Mouse (Mus musculus) hindbrain, postnatal 0 days (tissue): ENCODE results near the gene Isg20. TPM values are rescaled to one million over a fixed set of nuclear protein-coding genes. Genes with fewer than 3 reads are reported as not detected.

ENCODE experiments used
- ATAC-seq: fragments of 200-750 bp; cut with Nextera tagmentation; 2 replicates; pipeline ENCODE4 v1.8.0; 2017; ENCODE audit warnings: mild to moderate bottlenecking, moderate TSS enrichment, moderate library complexity
- DNase-seq: peaks from one replicate; pipeline ENCODE4 v3.0.0-alpha.2; 2015; ENCODE audit warnings: low spot score
- H3K27ac ChIP-seq: fragments of 300-500 bp; sonication (generic); 2 replicates; pipeline ENCODE4 v1.5.1; 2014; ENCODE audit warnings: mild to moderate bottlenecking
- H3K27me3 ChIP-seq: fragments of 300-500 bp; sonication (generic); 2 replicates; pipeline ENCODE4 v1.6.1; 2014; ENCODE audit warnings: low read length, mixed read lengths; ENCODE audit not compliant: insufficient read depth
- H3K36me3 ChIP-seq: fragments of 300-500 bp; sonication (generic); 2 replicates; pipeline ENCODE4 v1.6.1; 2014; ENCODE audit warnings: low read length, mixed read lengths; ENCODE audit not compliant: insufficient read depth
- H3K4me1 ChIP-seq: fragments of 300-500 bp; sonication (generic); 2 replicates; pipeline ENCODE4 v1.6.1; 2014; ENCODE audit warnings: antibody characterized with exemption, low read length, mixed read lengths; ENCODE audit not compliant: insufficient read depth
- H3K4me2 ChIP-seq: fragments of 300-500 bp; sonication (generic); 2 replicates; pipeline ENCODE4 v1.6.1; 2014; ENCODE audit warnings: low read depth, mild to moderate bottlenecking, low read length, moderate library complexity, mixed read lengths
- H3K4me3 ChIP-seq: fragments of 300-500 bp; sonication (generic); 2 replicates; pipeline ENCODE4 v1.5.1; 2014; ENCODE audit warnings: low read length
- H3K9ac ChIP-seq: fragments of 300-500 bp; sonication (generic); replicated peaks from 2 replicates; pipeline ENCODE4 v1.6.1; 2014; ENCODE audit warnings: mild to moderate bottlenecking, low read length, moderate library complexity, mixed read lengths
- H3K9me3 ChIP-seq: fragments of 300-500 bp; sonication (generic); 2 replicates; pipeline ENCODE4 v1.6.1; 2016; ENCODE audit warnings: low read length, mixed read lengths
- CTCF ChIP-seq: IDR thresholded peaks from 2 replicates; pipeline ENCODE4 v1.5.1; 2016; ENCODE audit warnings: antibody characterized with exemption, control low read depth, low read depth
- WGBS: fragments of 180-500 bp; shearing (Covaris S2); extraction: QIAGEN DNeasy Blood & Tissue Kit; methylation state at CpG from one replicate; pipeline ENCODE4 v1.1.7; 2014; 5-methylcytosine and 5-hydroxymethylcytosine counted together
- polyA plus RNA-seq: library from polyadenylated mRNA; unstranded; fragments of >200 nt; fragmentation: Nextera tagmentation; extraction: Ambion mirVana; gene quantifications from 2 replicates; pipeline ENCODE4 v1.2.1, GENCODE M21; 2015
- total RNA-seq: library from RNA; depleted of rRNA; stranded (reverse); fragments of >200 nt; gene quantifications from 2 replicates; pipeline ENCODE4 v1.2.3, GENCODE M21; 2014; rRNA removed

Isg20 gene
- total RNA-seq (2.0 and 4.1 TPM in 2 replicates), polyA plus RNA-seq (0.76 and 1.3 TPM in 2 replicates)

DNA sequence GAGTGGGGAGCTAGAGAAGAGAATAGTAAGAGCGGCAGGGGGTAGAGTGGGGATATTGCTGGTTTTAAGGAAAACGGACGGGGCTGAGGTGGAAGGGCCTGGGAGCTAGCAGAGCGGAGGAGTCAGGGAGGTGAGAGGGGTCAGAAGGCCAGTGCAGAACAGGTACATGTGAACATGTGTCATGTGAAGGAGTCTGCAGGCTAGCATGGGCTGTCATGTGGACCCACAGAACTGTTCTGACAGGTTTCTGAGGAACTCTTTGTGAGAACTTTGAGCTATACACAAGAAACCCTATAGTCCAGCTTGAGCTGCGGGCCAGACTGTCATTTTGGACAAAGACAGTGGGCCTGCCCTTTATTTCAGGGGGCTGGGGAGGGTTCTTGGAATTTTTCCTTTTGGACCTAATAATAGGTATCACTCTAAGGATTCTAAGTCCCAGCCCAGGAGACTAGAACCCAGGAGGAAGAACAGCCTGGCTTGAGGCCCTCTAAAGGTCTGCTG is at the start of gene Isg20:
Gene Isg20 (plus strand): TSS at position 451 of the 501 bp plus-strand sequence.
- DNase-seq: no peak
- WGBS: 56% methylated on average over 5 of the region's 5 CpGs
- H3K4me2 ChIP-seq: peak within 1 kb of the TSS; percentile 51
- ATAC-seq: no peak
- H3K27ac ChIP-seq: peak within 1 kb of the TSS; percentile 48; the same call in 1 of the 2 replicates
- H3K36me3 ChIP-seq: no peaks in the 10 kb centered on the region
- no peaks in the 10 kb centered on the region for H3K9me3 ChIP-seq
- no peak for TF ChIP-seq CTCF
- H3K9ac ChIP-seq: 0 out of 2 replicates have a peak within 1 kb of the TSS, but pooled peaks have one; percentile 30
- no peaks in the 10 kb centered on the region for H3K27me3 ChIP-seq
- H3K4me3 ChIP-seq: peak within 1 kb of the TSS; percentile 1; the same call in 1 of the 2 replicates
- H3K4me1 ChIP-seq: peaks cover 11% of the 10 kb centered on the region

DNA sequence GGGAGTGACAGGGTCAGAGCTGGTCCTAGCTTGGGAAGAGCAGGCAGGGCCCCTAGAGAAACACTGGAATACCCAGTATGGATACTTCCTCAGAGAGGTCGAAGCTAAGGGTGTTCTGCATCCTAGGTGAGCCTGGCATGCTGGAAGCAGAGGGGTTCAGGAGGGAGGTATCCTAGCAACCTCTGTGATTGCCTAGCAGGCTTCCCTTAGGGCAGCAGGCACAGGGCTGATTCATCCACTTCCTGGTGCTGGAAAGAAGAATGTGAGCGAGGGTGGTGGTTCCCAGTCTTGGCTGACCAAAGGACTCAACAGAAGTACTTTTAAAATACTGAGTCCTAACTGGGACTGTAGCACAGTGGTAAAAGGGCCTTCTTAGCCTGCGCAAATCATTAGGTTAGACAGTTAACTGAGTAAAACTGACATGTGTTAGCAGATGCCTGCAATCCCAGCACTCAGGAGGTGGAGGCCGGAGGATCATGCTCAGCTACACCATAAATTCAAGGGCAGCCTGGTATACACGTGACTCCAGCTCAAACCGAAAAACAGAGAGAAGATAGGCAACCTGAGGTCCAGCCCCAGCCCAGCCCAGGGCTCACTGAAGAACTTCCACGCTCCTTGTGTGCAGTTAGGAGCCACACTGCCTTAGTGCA is 49.3 kb upstream of the Isg20 start:
- H3K4me3 ChIP-seq: no peak overlapping the region
- no peak overlapping the region for H3K4me2 ChIP-seq
- no peak; the same call in 1 of the 2 replicates for ATAC-seq
- WGBS: 69% methylated on average over 7 of the region's 7 CpGs
- H3K4me1 ChIP-seq: no peaks in the 10 kb centered on the region
- no peaks in the 10 kb centered on the region for H3K9me3 ChIP-seq
- no peak overlapping the region for H3K9ac ChIP-seq
- no peak overlapping the region for H3K27ac ChIP-seq
- no peaks in the 10 kb centered on the region for H3K27me3 ChIP-seq
- TF ChIP-seq CTCF: no peak
- no peaks in the 10 kb centered on the region for H3K36me3 ChIP-seq
- no peak for DNase-seq

DNA sequence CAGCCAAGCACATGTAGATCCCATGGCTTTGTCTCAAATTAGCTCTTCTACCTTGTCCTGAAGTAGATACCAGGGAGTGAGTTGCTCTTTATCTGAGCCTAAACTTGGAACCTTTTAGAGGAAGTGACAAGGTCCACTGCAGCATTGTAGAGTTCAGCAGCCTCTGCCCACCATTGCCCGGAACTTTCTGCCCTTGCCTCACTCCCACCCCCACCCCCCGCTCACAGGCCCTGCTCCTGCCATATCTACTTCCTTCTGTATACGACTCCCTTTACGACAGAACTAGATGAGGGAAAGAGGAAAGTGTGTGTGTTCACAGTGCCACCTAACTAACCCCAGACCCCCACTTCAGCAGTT is 48.8 kb upstream of the Isg20 start:
- Histone ChIP-seq H3K27me3 (no peaks in the 10 kb centered on the region), H3K4me2 (no peak overlapping the region), H3K9me3 (no peaks in the 10 kb centered on the region), H3K4me1 (no peaks in the 10 kb centered on the region), H3K27ac (no peak overlapping the region), H3K36me3 (no peaks in the 10 kb centered on the region), H3K9ac (no peak overlapping the region), H3K4me3 (no peak overlapping the region)
- ATAC-seq (no peak), DNase-seq (no peak)
- TF ChIP-seq CTCF: no peak
- 88% methylated on average over 4 of the region's 4 CpGs for WGBS

DNA sequence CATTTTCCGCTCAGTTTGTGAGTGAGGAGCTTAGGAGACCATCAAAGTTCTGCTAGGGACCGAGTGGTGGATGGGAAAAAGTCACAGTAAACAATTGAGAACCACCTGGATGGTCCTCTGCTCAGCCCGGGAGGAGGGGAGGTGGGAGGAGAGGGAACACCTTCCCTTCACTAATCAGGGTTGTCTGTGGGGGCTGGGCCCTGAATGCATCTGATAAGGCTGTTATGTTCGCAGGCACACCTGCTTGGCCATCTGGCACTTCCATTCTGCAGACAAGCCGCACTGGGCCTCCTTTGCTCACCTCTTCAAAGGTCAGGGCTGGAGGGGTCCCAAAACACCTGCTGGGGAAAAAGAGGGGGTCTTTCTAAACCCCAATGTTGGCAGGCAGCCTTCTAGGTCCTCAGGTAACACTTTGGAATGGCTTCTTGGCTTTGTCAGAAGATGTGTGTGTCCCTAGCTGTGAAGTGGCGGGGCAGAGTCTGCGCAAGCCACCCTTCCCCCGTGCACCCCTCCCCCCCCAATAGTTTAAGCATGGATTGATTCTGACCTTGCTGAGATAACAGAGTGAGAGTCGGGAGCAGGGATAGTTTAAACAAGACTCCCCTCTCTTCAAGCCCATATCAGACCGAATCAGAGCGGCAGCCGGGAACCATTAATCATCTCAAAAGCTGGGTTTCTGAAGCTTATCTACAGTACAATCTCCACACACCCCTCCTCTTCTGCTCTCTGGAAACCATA is 47.8 kb upstream of the Isg20 start:
- Histone ChIP-seq H3K4me3 (no peak overlapping the region), H3K9me3 (no peaks in the 10 kb centered on the region), H3K4me2 (no peak overlapping the region), H3K27ac (no peak overlapping the region), H3K4me1 (no peaks in the 10 kb centered on the region), H3K27me3 (no peaks in the 10 kb centered on the region), H3K36me3 (no peaks in the 10 kb centered on the region), H3K9ac (no peak overlapping the region)
- 64% methylated on average over 12 of the region's 12 CpGs for WGBS
- no peak for ATAC-seq
- TF ChIP-seq CTCF: no peak
- DNase-seq: peak; percentile 19

DNA sequence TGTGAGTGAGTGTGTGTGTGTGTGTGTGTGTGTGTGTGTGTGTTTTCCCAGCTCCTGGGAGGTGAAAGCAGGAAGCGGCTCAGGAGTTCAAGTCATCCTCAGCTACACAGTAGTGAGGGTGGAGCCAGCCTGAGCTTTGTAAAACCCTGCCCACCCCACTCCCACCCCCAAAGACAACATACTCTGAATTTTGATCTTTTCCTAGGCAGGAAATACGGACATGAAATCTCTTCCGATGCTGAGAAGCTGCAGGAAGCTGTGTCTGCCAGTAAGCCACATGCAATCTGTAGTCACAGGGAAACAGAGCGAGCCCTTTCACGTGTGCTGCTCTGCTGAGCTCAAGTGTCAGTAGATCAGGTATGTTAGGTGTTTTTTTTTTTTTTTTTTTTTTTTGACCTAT is 44.5 kb upstream of the Isg20 start:
- Histone ChIP-seq H3K36me3 (no peaks in the 10 kb centered on the region), H3K9me3 (no peaks in the 10 kb centered on the region), H3K4me3 (no peak overlapping the region), H3K4me1 (no peaks in the 10 kb centered on the region), H3K27ac (no peak overlapping the region), H3K4me2 (no peak overlapping the region), H3K9ac (no peak overlapping the region), H3K27me3 (no peaks in the 10 kb centered on the region)
- WGBS: 72% methylated on average over 5 of the region's 5 CpGs
- ATAC-seq: no peak
- DNase-seq: no peak
- no peak for TF ChIP-seq CTCF

DNA sequence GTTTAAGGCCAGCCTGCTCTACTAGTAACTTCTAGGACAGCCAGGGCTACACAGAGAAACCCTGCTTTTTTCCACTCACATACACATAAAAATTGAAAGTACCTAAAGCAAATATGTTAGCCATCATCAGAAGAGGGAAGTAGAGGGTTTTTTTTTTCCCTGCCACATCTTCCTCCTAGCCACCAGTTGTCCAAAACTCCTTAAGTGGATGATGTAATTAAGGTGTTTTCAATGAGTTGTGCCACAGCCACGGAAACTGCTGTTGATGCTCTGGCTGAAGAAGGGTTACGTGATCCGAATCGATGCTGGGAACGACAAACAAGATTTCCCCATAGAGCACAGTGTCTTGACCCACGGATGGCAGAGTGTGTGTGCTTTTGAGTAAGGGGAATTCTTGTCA is 40.9 kb upstream of the Isg20 start:
- Histone ChIP-seq H3K4me2 (no peak overlapping the region), H3K9me3 (no peaks in the 10 kb centered on the region), H3K4me1 (no peaks in the 10 kb centered on the region), H3K4me3 (no peak overlapping the region), H3K27ac (no peak overlapping the region), H3K27me3 (no peaks in the 10 kb centered on the region), H3K9ac (no peak overlapping the region), H3K36me3 (no peaks in the 10 kb centered on the region)
- TF ChIP-seq CTCF: no peak
- no peak for DNase-seq
- no peak for ATAC-seq
- 82% methylated on average over 6 of the region's 6 CpGs for WGBS
